In genomic region chr1:36062088-36062805, GRCm38 (mm10) we compare ENCODE assay signal across 16 mouse cellular contexts. TPM values are rescaled to one million over a fixed set of nuclear protein-coding genes. Genes with fewer than 3 reads are reported as not detected.
DNase-seq lines count a peak whose midpoint lies in the region; ATAC-seq and TF ChIP-seq lines count a peak whose summit lies in the region.
"Had no signal": no experiment of that assay in that cellular context is flagged by ENCODE, and none has a peak within 500 bp of the region (broad histone marks: within the 10 kb centered on the region; RNA-seq: fewer than 3 reads in every experiment).

No protein-coding gene starts in this region.

- TF ChIP-seq CTCF in stomach, postnatal 0 days (IDR thresholded peaks at IDR 0.05; ENCODE audit: low read depth) = no peak

- peaks cover 69% of the 10 kb centered on the region for H3K4me1 ChIP-seq in hindbrain, embryonic 10.5 days (replicated peaks)
- peaks cover 47% of the 10 kb centered on the region for H3K4me1 ChIP-seq in hindbrain, embryonic 13.5 days (replicated peaks)
- H3K4me1 ChIP-seq in liver, embryonic 11.5 days (replicated peaks; ENCODE audit: control insufficient read depth, insufficient read depth, low read length) = peaks cover 20% of the 10 kb centered on the region
- H3K4me1 ChIP-seq in stomach, postnatal 0 days (replicated peaks; ENCODE audit: control insufficient read depth, insufficient read depth) = peaks cover 3% of the 10 kb centered on the region; the same call in 1 of the 2 replicates

- H3K36me3 ChIP-seq in hindbrain, embryonic 10.5 days = no peaks in the 10 kb centered on the region
- H3K36me3 ChIP-seq in hindbrain, embryonic 13.5 days = no peaks in the 10 kb centered on the region
- no peaks in the 10 kb centered on the region for H3K36me3 ChIP-seq in liver, embryonic 11.5 days (ENCODE audit: control insufficient read depth, insufficient read depth, low read length)
- H3K36me3 ChIP-seq in stomach, postnatal 0 days (ENCODE audit: control insufficient read depth, insufficient read depth, low read length) = no peaks in the 10 kb centered on the region
- H3K36me3 ChIP-seq: embryonic facial prominence, embryonic 15.5 days; neural tube, embryonic 13.5 days had no signal

- no peak for ATAC-seq in hindbrain, embryonic 13.5 days (ENCODE audit: low FRiP score)
- ATAC-seq in liver, embryonic 11.5 days (replicated peaks; ENCODE audit: low FRiP score) = peak; percentile 72
- no peak for ATAC-seq in stomach, postnatal 0 days (ENCODE audit: low FRiP score, low TSS enrichment)
- no peak for ATAC-seq in frontal cortex, adult (ENCODE audit: low TSS enrichment)
- ATAC-seq: inflammation-experienced regulatory T-cells, adult 6 months had no signal

- no peak overlapping the region for H3K4me2 ChIP-seq in hindbrain, embryonic 13.5 days
- H3K4me2 ChIP-seq in liver, embryonic 11.5 days = no peak overlapping the region
- H3K4me2 ChIP-seq in stomach, postnatal 0 days (replicated peaks; ENCODE audit: low read depth) = no peak overlapping the region
- H3K4me2 ChIP-seq: embryonic facial prominence, embryonic 15.5 days; neural tube, embryonic 13.5 days had no signal

- no peaks in the 10 kb centered on the region for H3K9me3 ChIP-seq in hindbrain, embryonic 10.5 days
- no peaks in the 10 kb centered on the region for H3K9me3 ChIP-seq in hindbrain, embryonic 13.5 days
- H3K9me3 ChIP-seq in liver, embryonic 11.5 days (ENCODE audit: control insufficient read depth, low read length) = no peaks in the 10 kb centered on the region
- H3K9me3 ChIP-seq in stomach, postnatal 0 days (ENCODE audit: control insufficient read depth, low read length) = no peaks in the 10 kb centered on the region
- H3K9me3 ChIP-seq: embryonic facial prominence, embryonic 15.5 days; neural tube, embryonic 13.5 days had no signal

- 86% methylated on average over 11 of the region's 11 CpGs for WGBS in hindbrain, embryonic 10.5 days
- 87% methylated on average over 11 of the region's 11 CpGs for WGBS in hindbrain, embryonic 13.5 days
- WGBS in liver, embryonic 11.5 days = 69% methylated on average over 11 of the region's 11 CpGs
- WGBS in stomach, postnatal 0 days = 84% methylated on average over 11 of the region's 11 CpGs

- H3K27ac ChIP-seq in hindbrain, embryonic 10.5 days = peak overlapping the region; percentile 85; the same call in 1 of the 2 replicates
- H3K27ac ChIP-seq in hindbrain, embryonic 13.5 days = no peak overlapping the region
- no peak overlapping the region for H3K27ac ChIP-seq in liver, embryonic 11.5 days (ENCODE audit: low read depth, low read length)
- no peak overlapping the region for H3K27ac ChIP-seq in stomach, postnatal 0 days (replicated peaks)
- H3K27ac ChIP-seq: heart, adult 2 months; neural tube, embryonic 13.5 days had no signal

- H3K4me3 ChIP-seq in hindbrain, embryonic 10.5 days = no peak overlapping the region
- no peak overlapping the region for H3K4me3 ChIP-seq in hindbrain, embryonic 13.5 days
- H3K4me3 ChIP-seq in liver, embryonic 11.5 days (ENCODE audit: low read depth, low read length) = no peak overlapping the region
- H3K4me3 ChIP-seq in stomach, postnatal 0 days (ENCODE audit: low read depth, low read length) = no peak overlapping the region
- H3K4me3 ChIP-seq: embryonic facial prominence, embryonic 15.5 days; heart, adult 2 months; neural tube, embryonic 13.5 days had no signal

- H3K9ac ChIP-seq in hindbrain, embryonic 13.5 days = no peak overlapping the region
- H3K9ac ChIP-seq in liver, embryonic 11.5 days (ENCODE audit: low read depth, low read length) = no peak overlapping the region
- H3K9ac ChIP-seq in stomach, postnatal 0 days (ENCODE audit: low read length) = no peak overlapping the region
- H3K9ac ChIP-seq: embryonic facial prominence, embryonic 15.5 days; neural tube, embryonic 13.5 days had no signal

- H3K27me3 ChIP-seq in hindbrain, embryonic 10.5 days (ENCODE audit: insufficient read depth, poor library complexity, severe bottlenecking) = peaks cover 20% of the 10 kb centered on the region
- no peaks in the 10 kb centered on the region for H3K27me3 ChIP-seq in hindbrain, embryonic 13.5 days
- H3K27me3 ChIP-seq in liver, embryonic 11.5 days (replicated peaks; ENCODE audit: control insufficient read depth, insufficient read depth, low read length) = no peaks in the 10 kb centered on the region; the same call in 1 of the 2 replicates
- H3K27me3 ChIP-seq in stomach, postnatal 0 days (ENCODE audit: control insufficient read depth, insufficient read depth, low read length) = no peaks in the 10 kb centered on the region
- H3K27me3 ChIP-seq: embryonic facial prominence, embryonic 15.5 days; neural tube, embryonic 13.5 days had no signal

- DNase-seq in hindbrain, embryonic 10.5 days (ENCODE audit: low spot score) = no peak
- DNase-seq in urinary bladder, adult 2 months (ENCODE audit: low spot score) = peak; percentile 11
- DNase-seq in urinary bladder, postnatal 25 days (ENCODE audit: low spot score) = no peak
- DNase-seq in liver, embryonic 11.5 days (ENCODE audit: low spot score) = peak; percentile 30
- peak; percentile 11 for DNase-seq in stomach, postnatal 0 days (ENCODE audit: low spot score)
- no peak for DNase-seq in cerebellum, postnatal 25 days
- DNase-seq: heart, postnatal 36 days; kidney, postnatal 14 days; left cerebral cortex, postnatal 4 days; midbrain, embryonic 14.5 days had no signal

- no peak for TF ChIP-seq EP300 in stomach, postnatal 0 days (optimal IDR thresholded peaks at IDR 0.05)

RNA-seq across cellular contexts. Expression of gene Hs6st1, which starts 6.0 kb away (rescaled TPM):
- 5.2 and 6.2 TPM in 2 replicates for polyA plus RNA-seq in hindbrain, embryonic 10.5 days (2016; fragmentation: Nextera tagmentation; extraction: Ambion mirVana)
- 9.3 and 10.0 TPM in 2 replicates for polyA plus RNA-seq in hindbrain, embryonic 13.5 days (2015; fragmentation: Nextera tagmentation; extraction: Ambion mirVana)
- polyA plus RNA-seq in urinary bladder, adult 2 months (2012; rRNA removed) = 29.0 and 30.1 TPM in 2 replicates
- 11.1 and 15.0 TPM in 2 replicates for polyA plus RNA-seq in liver, embryonic 11.5 days (2014; fragmentation: Nextera tagmentation; extraction: Ambion mirVana)
- polyA plus RNA-seq in stomach, postnatal 0 days (2015; fragmentation: Nextera tagmentation; extraction: Ambion mirVana) = 5.7 and 6.8 TPM in 2 replicates

Comparison
In these comparisons a context has a peak if more than half of its experiments do, and no peak if none do; other contexts are left out.
1. DNase-seq: peak in urinary bladder, adult 2 months (single experiment), liver, embryonic 11.5 days (single experiment) and stomach, postnatal 0 days (single experiment); none in hindbrain, embryonic 10.5 days (single experiment), urinary bladder, postnatal 25 days (single experiment) and cerebellum, postnatal 25 days (0 of 2).